Mouse (Mus musculus): ENCODE measurements around the gene Ppp3ca.

- TF ChIP-seq CTCF (IDR thresholded peaks at IDR 0.05; ENCODE audit: control insufficient read depth, insufficient read depth, insufficient replicate concordance, low read depth, low read length) = no peak
- TF ChIP-seq POLR2A (IDR thresholded peaks at IDR 0.05; ENCODE audit: control insufficient read depth, low read depth, low read length) = no peak
These were observed 222.2 kb downstream of the Ppp3ca start for GRCm38 (mm10) chr3:136892140-136892539.
